Mouse (Mus musculus) lung, postnatal 0 days (tissue): ENCODE measurements at regions not wholly inside any gene's neighbourhood (a gene's known extent, or its start where the extent isn't known, plus 50 kb on each side); places are given as distances from the start of the nearest gene placed in this dataset.

ENCODE experiments used
- CTCF ChIP-seq: IDR thresholded peaks from 2 replicates; pipeline ENCODE4 v1.5.1; 2016; ENCODE audit warnings: antibody characterized with exemption, mild to moderate bottlenecking
- EP300 ChIP-seq: IDR thresholded peaks from 2 replicates; pipeline ENCODE4 v1.6.1; 2016; ENCODE audit warnings: antibody characterized with exemption, mild to moderate bottlenecking, control low read depth

- no peak for TF ChIP-seq CTCF
- no peak for TF ChIP-seq EP300
Observed at GRCm38 (mm10) chr5:7701776-7702175, 258.5 kb upstream of the Steap4 start.
